Mouse (Mus musculus): Measurements from ENCODE around the gene Gm13271.
"Not testable (repeated sequence)": the region's sequence is repeated elsewhere in the genome, so short reads cannot be mapped to it uniquely, and the experiment has no call there.

DNA sequence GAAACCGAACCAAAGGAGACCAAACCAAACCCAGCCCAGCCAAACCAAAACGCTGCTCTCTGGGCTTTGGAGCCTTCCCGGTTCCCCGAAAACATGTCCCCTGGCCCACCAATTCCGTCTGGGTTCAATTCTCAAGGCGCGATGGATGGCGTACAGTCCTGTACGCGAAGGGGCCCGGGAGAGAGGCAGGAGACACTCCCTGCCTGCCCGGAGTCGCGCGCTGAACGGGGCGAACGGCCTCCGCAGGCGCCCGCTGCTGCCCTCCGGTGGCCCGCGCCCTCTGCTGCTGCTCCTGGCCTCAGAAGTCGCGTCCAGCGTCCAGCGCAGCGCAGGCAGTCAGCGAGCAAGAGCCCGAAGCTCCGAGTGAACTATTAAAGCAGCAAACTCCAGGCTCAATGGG, 18.9 kb downstream of the Gm13271 start, which contains the start of gene Gm13290:
- not testable (repeated sequence) for TF ChIP-seq POLR2A (IDR thresholded peaks at IDR 0.05; ENCODE audit: low read depth, low read length); CTCF (IDR thresholded peaks at IDR 0.05; ENCODE audit: borderline replicate concordance, insufficient read depth, low read length)

All from embryonic fibroblast, embryonic 13.5 days (primary cell).